Mouse (Mus musculus) liver, embryonic 14.5 days (tissue): Measurements from ENCODE around the gene Prkn. TPM values are rescaled to one million over a fixed set of nuclear protein-coding genes. Genes with fewer than 3 reads are reported as not detected.

Experiments used
- ATAC-seq: fragments of 200-750 bp; cut with Nextera tagmentation; 2 replicates; pipeline ENCODE4 v1.8.0; 2017; ENCODE audit warnings: moderate number of reproducible peaks, mild to moderate bottlenecking, moderate library complexity; ENCODE audit not compliant: insufficient read depth
- DNase-seq, 3 experiments: peaks; one replicate each; pipeline ENCODE4 v3.0.0-alpha.2; 2012 to 2013; ENCODE audit warnings: low read depth in 3 of 3, low spot score in 3 of 3
- H3K27ac ChIP-seq: fragments of 300-500 bp; sonication (generic); 2 replicates; pipeline ENCODE4 v1.5.1; 2014; ENCODE audit warnings: moderate library complexity, mild to moderate bottlenecking, control low read depth, inconsistent platforms
- H3K27me3 ChIP-seq: fragments of 300-500 bp; sonication (generic); 2 replicates; pipeline ENCODE4 v1.6.1; 2014; ENCODE audit warnings: mild to moderate bottlenecking, low read length, moderate library complexity; ENCODE audit not compliant: control insufficient read depth, insufficient read depth
- H3K36me3 ChIP-seq: fragments of 300-500 bp; sonication (generic); replicated peaks from 2 replicates; pipeline ENCODE4 v1.6.1; 2014; ENCODE audit warnings: low read depth; ENCODE audit not compliant: control insufficient read depth, insufficient read depth
- H3K4me1 ChIP-seq, 2 experiments: fragments of 200-500 bp in 1 of 2; fragments of 300-500 bp in 1 of 2; sonication (generic) in 1 of 2; replicated peaks; 2 replicates each; pipeline ENCODE4 v1.6.1; 2012 to 2014; ENCODE audit warnings: antibody characterized with exemption in 1 of 2, inconsistent platforms in 1 of 2, low read length in 1 of 2; ENCODE audit not compliant: control insufficient read depth in 2 of 2, insufficient read depth in 2 of 2
- H3K4me2 ChIP-seq: fragments of 300-500 bp; sonication (generic); 2 replicates; pipeline ENCODE4 v1.6.1; 2014; ENCODE audit warnings: low read depth, mild to moderate bottlenecking, control low read depth, moderate library complexity
- H3K4me3 ChIP-seq, 2 experiments: fragments of 200-500 bp in 1 of 2; fragments of 300-500 bp in 1 of 2; sonication (generic) in 1 of 2; 2 replicates each; pipeline ENCODE4 v1.5.1; 2012 to 2014; ENCODE audit warnings: low read depth in 2 of 2, low read length in 2 of 2, mild to moderate bottlenecking in 2 of 2, control low read depth in 1 of 2, inconsistent platforms in 1 of 2, moderate library complexity in 1 of 2; ENCODE audit not compliant: insufficient read depth in 1 of 2
- H3K9ac ChIP-seq: fragments of 300-500 bp; sonication (generic); replicated peaks from 2 replicates; pipeline ENCODE4 v1.6.1; 2014; ENCODE audit warnings: mild to moderate bottlenecking, control low read depth, moderate library complexity
- H3K9me3 ChIP-seq: fragments of 300-500 bp; sonication (generic); 2 replicates; pipeline ENCODE4 v1.6.1; 2016; ENCODE audit warnings: low read length, mixed read lengths; ENCODE audit not compliant: control insufficient read depth
- CTCF ChIP-seq: IDR thresholded peaks from 2 replicates; pipeline ENCODE4 v1.5.1; 2016; ENCODE audit warnings: antibody characterized with exemption, low read depth, control low read depth
- EP300 ChIP-seq: IDR thresholded peaks from 2 replicates; pipeline ENCODE4 v1.6.1; 2016; ENCODE audit warnings: antibody characterized with exemption, low read depth
- WGBS: fragments of 180-500 bp; shearing (Covaris S2); extraction: QIAGEN DNeasy Blood & Tissue Kit; methylation state at CpG from one replicate; pipeline ENCODE4 v1.1.7; 2014; ENCODE audit not compliant: insufficient replicate concordance; 5-methylcytosine and 5-hydroxymethylcytosine counted together
- polyA plus RNA-seq, 2 experiments: library from polyadenylated mRNA; depleted of rRNA in 1 of 2; stranded (reverse) in 1 of 2; unstranded in 1 of 2; fragments of >200 nt; fragmentation: Nextera tagmentation in 1 of 2; extraction: Ambion mirVana in 1 of 2; gene quantifications; 2 replicates each; pipeline versions ENCODE4 v1.2.1 to v1.2.3; 2012 to 2014

The Prkn gene
- polyA plus RNA-seq, 2 experiments = 0.17 to 0.61 TPM

DNA sequence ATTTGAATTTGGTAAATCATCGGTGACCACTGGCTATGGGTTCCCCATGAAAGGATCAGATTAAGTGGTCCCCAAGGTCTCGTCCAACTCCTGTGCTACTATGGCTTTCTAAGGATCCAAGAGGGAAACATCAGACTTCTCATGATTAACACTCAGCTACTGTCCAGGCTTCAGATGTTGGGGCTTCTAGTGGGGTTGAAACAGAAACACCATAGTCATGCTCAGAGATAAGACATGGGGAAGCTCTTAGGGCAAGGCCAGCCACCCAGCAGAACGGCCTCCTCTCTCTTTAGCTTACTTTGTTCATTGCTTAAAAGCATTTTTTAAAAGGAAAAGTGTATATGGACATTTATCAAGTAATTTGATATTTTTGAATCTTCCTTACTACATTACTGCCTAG, 929.3 kb downstream of the Prkn start:
- 35% methylated on average over 3 of the region's 3 CpGs for WGBS
- Histone ChIP-seq H3K27ac (no peak overlapping the region), H3K9me3 (no peaks in the 10 kb centered on the region), H3K4me1 (no peaks in the 10 kb centered on the region), H3K4me2 (no peak overlapping the region), H3K27me3 (no peaks in the 10 kb centered on the region), H3K36me3 (no peaks in the 10 kb centered on the region), H3K9ac (no peak overlapping the region), H3K4me3 (no peak overlapping the region)
- no peak for ATAC-seq
- DNase-seq = no peak
- no peak for TF ChIP-seq CTCF
- TF ChIP-seq EP300 = no peak

GRCm38 (mm10) chr17:11779547-11779946, 939.4 kb downstream of the Prkn start:
- H3K9me3 ChIP-seq = no peaks in the 10 kb centered on the region
- no peaks in the 10 kb centered on the region for H3K27me3 ChIP-seq
- 64% methylated on average over 12 of the region's 12 CpGs for WGBS
- no peak overlapping the region for H3K27ac ChIP-seq
- no peak overlapping the region for H3K4me3 ChIP-seq
- ATAC-seq (no peak), DNase-seq (no peak)
- no peaks in the 10 kb centered on the region for H3K36me3 ChIP-seq
- H3K9ac ChIP-seq = no peak overlapping the region
- no peaks in the 10 kb centered on the region for H3K4me1 ChIP-seq
- TF ChIP-seq CTCF (no peak), EP300 (no peak)
- no peak overlapping the region for H3K4me2 ChIP-seq

DNA sequence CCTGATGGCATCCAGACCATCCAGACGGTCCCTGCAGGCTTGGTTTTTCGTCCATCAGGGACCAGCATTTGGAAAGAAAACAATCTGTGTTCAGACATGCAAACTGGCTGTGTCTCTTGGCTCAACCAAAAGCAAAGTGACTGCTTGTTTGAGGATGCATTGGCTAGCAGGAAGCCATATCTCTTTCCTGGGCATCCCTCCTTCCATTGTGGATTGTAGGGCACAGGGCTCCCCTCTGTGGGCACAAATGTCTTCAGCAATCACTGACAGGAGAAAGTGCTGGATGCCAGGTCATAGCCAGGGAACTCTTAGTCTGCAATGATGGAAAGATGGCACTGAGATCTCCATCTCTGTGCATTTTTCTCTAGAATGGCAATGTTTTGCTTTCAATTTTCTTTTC, 939.8 kb downstream of the Prkn start:
- Histone ChIP-seq H3K4me2 (no peak overlapping the region), H3K9me3 (no peaks in the 10 kb centered on the region), H3K36me3 (no peaks in the 10 kb centered on the region), H3K4me1 (no peaks in the 10 kb centered on the region), H3K4me3 (no peak overlapping the region), H3K9ac (no peak overlapping the region), H3K27ac (no peak overlapping the region), H3K27me3 (no peaks in the 10 kb centered on the region)
- no peak for ATAC-seq
- TF ChIP-seq EP300 = no peak
- TF ChIP-seq CTCF = no peak
- WGBS = 56% methylated on average over 2 of the region's 2 CpGs
- no peak for DNase-seq

DNA sequence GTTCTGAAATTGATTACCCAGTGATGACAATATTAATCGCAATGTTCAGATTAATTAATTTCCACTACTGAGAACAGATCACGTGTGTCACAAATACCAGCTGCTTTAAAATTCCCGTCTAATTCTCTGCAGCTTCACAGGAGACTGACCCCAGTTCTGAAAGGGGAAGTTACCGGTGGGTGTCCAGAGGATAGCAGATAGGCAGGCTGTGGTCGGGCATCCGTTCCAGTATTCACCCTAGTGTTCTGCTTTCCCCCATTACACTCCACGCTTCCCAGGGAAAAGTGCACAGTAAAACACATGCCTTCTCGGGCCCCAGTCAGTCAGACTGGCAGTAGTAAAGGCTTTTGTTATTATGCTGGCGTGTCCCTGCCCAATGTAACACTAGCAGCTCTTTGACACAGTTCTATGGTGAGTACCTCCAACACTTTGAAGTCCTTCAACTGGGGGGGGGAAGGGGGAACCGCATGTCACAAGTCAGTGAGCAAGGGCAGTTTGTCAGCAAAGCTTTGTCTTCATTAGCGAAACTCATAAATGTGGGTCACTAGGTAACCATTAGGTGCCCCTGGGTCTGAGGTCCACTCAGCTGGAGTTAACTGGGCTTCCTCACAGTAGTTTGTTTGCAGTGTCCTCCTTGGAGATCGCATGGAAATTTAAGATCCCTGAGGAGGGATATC, 940.8 kb downstream of the Prkn start:
- no peaks in the 10 kb centered on the region for H3K9me3 ChIP-seq
- WGBS = 23% methylated on average over 12 of the region's 12 CpGs
- no peaks in the 10 kb centered on the region for H3K36me3 ChIP-seq
- H3K4me3 ChIP-seq = no peak overlapping the region
- no peak overlapping the region for H3K9ac ChIP-seq
- DNase-seq (no peak), ATAC-seq (no peak)
- no peak overlapping the region for H3K27ac ChIP-seq
- TF ChIP-seq EP300 = no peak
- no peak for TF ChIP-seq CTCF
- H3K4me1 ChIP-seq = no peaks in the 10 kb centered on the region
- no peaks in the 10 kb centered on the region for H3K27me3 ChIP-seq
- no peak overlapping the region for H3K4me2 ChIP-seq

DNA sequence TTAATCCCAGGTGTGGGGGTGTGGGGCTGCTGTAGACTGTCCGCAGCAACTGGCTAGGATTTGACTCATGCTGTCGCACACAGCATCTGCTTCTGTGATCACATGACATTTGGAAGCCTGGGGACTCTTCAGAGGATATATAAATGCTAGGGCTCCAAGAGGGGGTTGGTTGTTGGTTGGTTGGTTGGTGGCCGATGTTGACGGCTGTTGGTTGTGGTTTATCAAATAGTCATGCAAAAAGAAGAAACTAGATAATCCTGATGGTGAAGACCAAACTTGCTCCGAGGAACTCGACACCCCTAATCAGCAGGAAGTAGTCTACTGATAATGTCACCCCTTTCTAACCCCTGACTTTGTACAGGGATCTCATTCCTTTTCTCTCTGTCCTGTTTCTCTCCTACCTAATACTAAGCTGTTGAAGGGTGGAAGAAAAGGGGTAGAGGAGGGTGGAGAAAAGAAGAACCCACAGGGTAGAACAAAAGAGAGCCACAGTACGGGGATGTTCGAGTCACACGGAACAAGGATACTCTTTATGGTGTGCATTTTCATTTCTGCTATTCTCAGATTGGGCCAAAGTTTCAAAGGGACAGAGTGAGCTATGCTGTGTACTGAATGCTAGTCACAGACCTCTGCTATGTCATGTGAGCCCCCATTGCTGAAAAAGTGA, 948.2 kb downstream of the Prkn start:
- 15% methylated on average over 9 of the region's 9 CpGs for WGBS
- H3K4me3 ChIP-seq = no peak overlapping the region
- ATAC-seq = no peak
- H3K4me2 ChIP-seq = no peak overlapping the region
- no peaks in the 10 kb centered on the region for H3K36me3 ChIP-seq
- H3K27ac ChIP-seq = no peak overlapping the region
- H3K9me3 ChIP-seq = no peaks in the 10 kb centered on the region
- TF ChIP-seq CTCF (no peak), EP300 (no peak)
- no peak overlapping the region for H3K9ac ChIP-seq
- no peak for DNase-seq
- H3K4me1 ChIP-seq = no peaks in the 10 kb centered on the region; a peak in 1 of 4 replicates
- H3K27me3 ChIP-seq = no peaks in the 10 kb centered on the region
